Mouse (Mus musculus) cerebellum, adult 9-10 months (tissue): Measurements from ENCODE around the gene Vax2.

Experiments used
- DNase-seq: peaks from one replicate; pipeline ENCODE4 v3.0.0; 2022

Gene Vax2

GRCm38 (mm10) chr6:83711067-83711675 lies at the start of gene Vax2:
Gene Vax2 (plus strand): TSS chr6:83711264.
- DNase-seq, result no peak

DNA sequence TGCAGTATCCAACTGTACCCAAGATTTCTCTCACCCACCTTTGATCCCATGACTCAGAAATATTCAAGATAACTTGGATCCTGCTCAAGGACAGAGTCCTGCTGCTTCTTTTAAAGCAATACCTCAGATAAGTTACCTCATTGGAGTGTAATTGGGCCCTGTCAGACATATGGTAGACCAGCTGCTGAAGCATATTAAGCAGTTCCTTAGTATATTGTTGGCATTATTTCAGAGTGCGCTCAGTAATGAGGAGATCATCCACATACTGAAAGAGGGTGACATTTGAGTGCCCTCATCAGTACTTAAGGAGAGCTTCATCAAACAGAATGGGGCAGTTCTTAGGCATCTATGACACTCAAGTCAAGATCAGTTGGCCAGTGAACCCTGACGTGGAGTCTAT lies 46.1 kb upstream of the Vax2 start:
- DNase-seq, result no peak

GRCm38 (mm10) chr6:83673395-83673794 lies 37.7 kb upstream of the Vax2 start:
- peak; percentile 61 for DNase-seq

GRCm38 (mm10) chr6:83677757-83678156 lies 33.3 kb upstream of the Vax2 start, which contains the start of gene Cd207:
Gene Cd207 (minus strand): TSS chr6:83677857.
- no peak for DNase-seq

DNA sequence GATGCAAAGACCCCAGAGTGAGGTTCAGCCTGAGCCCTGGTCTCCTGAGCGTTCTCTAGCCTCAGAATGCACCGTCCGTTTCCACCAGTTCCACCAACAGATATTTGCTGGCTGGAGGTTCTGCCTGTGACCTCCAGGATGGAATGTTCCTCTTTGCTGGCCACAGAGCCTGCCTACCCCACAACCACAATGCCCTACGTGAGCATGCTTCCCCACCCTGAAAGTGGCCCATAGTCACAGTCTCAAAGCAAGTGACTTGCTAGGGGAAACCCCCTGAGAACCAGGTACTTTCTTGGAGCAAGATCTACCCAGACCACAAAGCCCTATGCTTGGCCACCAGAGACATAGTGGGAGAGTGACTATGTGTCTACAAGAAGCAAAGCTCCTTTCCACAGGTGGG lies 21.7 kb upstream of the Vax2 start:
- DNase-seq, result no peak

GRCm38 (mm10) chr6:83690277-83690676 lies 20.8 kb upstream of the Vax2 start:
- peak; percentile 29 for DNase-seq

GRCm38 (mm10) chr6:83690936-83691335 lies 20.1 kb upstream of the Vax2 start:
- DNase-seq, result no peak

DNA sequence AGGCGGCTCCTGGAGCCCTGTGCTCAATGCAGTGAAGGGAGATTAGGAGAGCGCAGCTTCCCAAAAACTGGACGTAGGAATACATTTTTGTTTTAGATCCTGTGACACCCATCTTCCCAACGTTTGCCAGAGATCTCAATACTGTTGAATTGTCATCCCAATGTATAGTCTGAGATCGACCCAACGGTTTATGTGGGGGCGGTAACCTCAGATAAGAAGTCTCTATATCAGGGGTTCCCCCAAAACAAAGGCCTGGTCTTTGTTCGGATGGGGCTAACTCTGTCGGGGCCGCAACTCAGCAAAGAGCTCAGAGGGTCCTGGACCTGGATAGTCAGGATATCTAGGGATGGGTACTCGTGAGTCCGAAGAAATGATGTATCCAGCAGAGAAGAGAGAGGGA lies 18.1 kb upstream of the Vax2 start:
- no peak for DNase-seq

- peak; percentile 31 for DNase-seq
Observed at GRCm38 (mm10) chr6:83693835-83694234, 17.2 kb upstream of the Vax2 start.

DNA sequence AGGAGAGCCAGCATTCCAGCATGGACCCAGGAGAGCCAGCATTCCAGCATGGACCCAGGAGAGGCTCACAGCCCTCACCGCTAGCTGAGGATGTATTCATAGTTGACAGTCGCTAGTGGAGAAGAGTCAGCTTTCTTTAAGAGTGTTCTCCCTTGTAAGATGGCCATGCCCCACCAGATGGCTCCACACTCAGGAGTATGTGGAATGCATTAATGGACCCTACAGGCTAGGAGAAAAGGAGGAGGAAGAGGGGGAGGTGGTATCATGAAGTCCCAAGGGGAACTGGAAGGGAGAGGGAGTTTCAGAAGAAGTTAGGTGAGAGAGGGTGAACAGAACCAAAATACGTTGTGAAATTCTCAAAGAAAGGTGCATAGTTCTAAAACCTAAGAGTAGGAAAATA lies 15.3 kb upstream of the Vax2 start:
- no peak for DNase-seq

- DNase-seq, result no peak
Observed at GRCm38 (mm10) chr6:83696684-83697083, 14.4 kb upstream of the Vax2 start.

GRCm38 (mm10) chr6:83697932-83698331 lies 13.1 kb upstream of the Vax2 start:
- DNase-seq, result no peak

GRCm38 (mm10) chr6:83699971-83700370 lies 11.1 kb upstream of the Vax2 start:
- no peak for DNase-seq

GRCm38 (mm10) chr6:83701001-83701400 lies 10.1 kb upstream of the Vax2 start:
- no peak for DNase-seq

- DNase-seq, result no peak
Observed at GRCm38 (mm10) chr6:83702146-83702999, 8.7 kb upstream of the Vax2 start.

DNA sequence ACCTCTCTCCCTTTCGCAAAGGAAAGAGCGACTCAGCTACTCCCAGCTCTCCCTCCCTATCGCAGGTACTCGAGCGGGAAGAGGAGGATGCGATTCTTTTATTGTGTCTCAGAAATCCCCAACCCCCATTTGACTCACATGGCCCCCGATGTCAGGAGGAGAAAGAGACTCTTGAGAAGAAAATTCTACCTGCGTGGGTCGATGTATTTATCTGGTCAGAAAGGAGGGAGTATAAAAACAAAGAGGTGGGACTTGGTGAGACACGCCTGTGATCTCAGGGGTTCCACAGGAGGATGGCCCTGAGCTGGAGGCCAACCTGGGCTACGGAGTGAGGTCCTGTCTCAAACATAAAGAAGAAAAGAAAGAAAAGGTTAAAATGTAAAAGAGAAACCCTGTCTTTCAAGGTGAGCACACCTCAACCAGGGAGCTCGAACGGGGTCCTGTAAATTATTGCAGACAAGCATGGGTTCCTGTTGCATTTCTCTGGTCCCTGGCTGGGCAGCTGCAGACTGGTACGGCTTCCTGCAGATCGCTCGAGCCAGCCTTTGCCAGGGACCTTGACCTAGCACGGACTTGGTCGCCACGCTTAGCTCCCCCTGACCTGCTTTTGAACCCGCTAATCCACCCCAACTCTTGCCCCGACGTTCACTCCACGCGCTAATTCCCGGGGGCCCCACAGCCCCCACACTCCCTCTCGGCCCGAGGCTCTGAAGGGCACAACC lies 7.9 kb upstream of the Vax2 start:
- DNase-seq, result no peak

- DNase-seq, result no peak
Observed at GRCm38 (mm10) chr6:83703722-83704078, 7.4 kb upstream of the Vax2 start.

DNA sequence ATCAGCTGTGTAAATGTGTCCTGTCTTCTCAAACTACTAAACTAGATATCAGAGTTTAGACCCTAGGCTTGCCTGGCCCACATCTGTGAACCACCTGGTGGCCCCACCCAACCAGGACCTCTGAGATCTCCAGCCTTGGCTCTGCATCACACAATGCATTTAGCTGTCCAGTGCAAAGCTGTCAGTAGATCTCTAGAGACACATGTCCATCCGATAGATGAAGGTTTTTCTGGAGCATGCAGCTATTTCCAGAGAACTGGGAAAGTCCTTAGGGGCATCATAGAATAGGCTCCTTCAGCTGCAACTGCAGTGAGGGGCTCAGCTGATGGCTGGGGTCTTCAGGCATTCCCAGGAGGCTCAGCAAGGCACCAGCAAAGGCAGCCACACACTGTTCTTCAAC lies 6.8 kb upstream of the Vax2 start:
- DNase-seq, result no peak

DNA sequence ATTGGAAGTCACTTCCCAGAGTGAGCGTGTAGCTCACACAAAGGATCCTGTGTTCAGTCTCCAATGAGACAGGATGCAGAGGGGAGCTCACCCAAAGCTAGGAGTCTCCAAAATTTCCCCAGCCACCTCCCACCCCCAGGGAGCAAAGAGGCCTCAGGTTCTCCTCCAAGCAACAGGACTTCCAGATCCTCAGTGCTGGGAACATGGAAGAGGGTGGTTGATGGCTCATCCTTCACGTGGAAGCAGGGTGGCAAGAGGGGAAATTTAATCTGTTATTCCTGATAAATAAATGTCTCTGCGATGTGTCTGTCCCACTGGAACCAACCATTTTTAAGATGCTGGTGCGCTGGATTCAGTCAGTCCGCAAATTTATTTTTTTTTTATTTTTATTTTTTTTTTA lies 6.4 kb upstream of the Vax2 start:
- no peak for DNase-seq

GRCm38 (mm10) chr6:83707738-83708510 lies 3.1 kb upstream of the Vax2 start:
- DNase-seq, result no peak

- no peak for DNase-seq
Observed at GRCm38 (mm10) chr6:83710361-83711066, 550 bp upstream of the Vax2 start.

- DNase-seq, result no peak
Observed at GRCm38 (mm10) chr6:83711725-83712475, 836 bp downstream of the Vax2 start.
